Mouse (Mus musculus) ES-Bruce4 (cell line): ENCODE measurements around the gene Rgl3.

Source experiments
- CTCF ChIP-seq: IDR thresholded peaks from one replicate; pipeline ENCODE4 v1.8.1; 2011; ENCODE audit warnings: low read depth, low read length
- EP300 ChIP-seq: IDR thresholded peaks from 2 replicates; pipeline ENCODE4 v1.6.1; 2011; ENCODE audit warnings: low read depth, low read length; ENCODE audit not compliant: insufficient read depth
- POLR2A ChIP-seq: IDR thresholded peaks from one replicate; pipeline ENCODE4 v1.8.1; 2011; ENCODE audit warnings: low read length; ENCODE audit not compliant: insufficient read depth

GRCm38 (mm10) chr9:21926155-21926554, 63.1 kb downstream of the Rgl3 start:
- no peak for TF ChIP-seq CTCF
- no peak for TF ChIP-seq POLR2A
- TF ChIP-seq EP300, result no peak
